Mouse (Mus musculus) limb, embryonic 11.5 days (tissue): ENCODE results near the gene Pjvk. TPM values are rescaled to one million over a fixed set of nuclear protein-coding genes. Genes with fewer than 3 reads are reported as not detected.

Experiments
- polyA plus RNA-seq: library from polyadenylated mRNA; unstranded; fragments of >200 nt; fragmentation: Nextera tagmentation; extraction: Ambion mirVana; gene quantifications from 2 replicates; pipeline ENCODE4 v1.2.1, GENCODE M21; 2014

Gene Pjvk
- polyA plus RNA-seq, 1 experiment from 2014 or later = 0.48 TPM

Other genes with a start within 250 kb of the Pjvk start
- gene Osbpl6, start 242.0 kb upstream of the Pjvk start, polyA plus RNA-seq = 15.3 and 16.2 TPM in 2 replicates
- gene Prkra, start 461 bp upstream of the Pjvk start, polyA plus RNA-seq = 99.7 and 100 TPM in 2 replicates
- gene Fkbp7, start 24.6 kb downstream of the Pjvk start, polyA plus RNA-seq = 44.8 and 46.0 TPM in 2 replicates
- gene Plekha3, start 26.8 kb downstream of the Pjvk start, polyA plus RNA-seq = 11.7 and 12.3 TPM in 2 replicates